Mouse (Mus musculus) left cerebral cortex, adult 2 months (tissue): ENCODE data around the gene Ddr2. TPM values are rescaled to one million over a fixed set of nuclear protein-coding genes. Genes with fewer than 3 reads are reported as not detected.
"Not testable (repeated sequence)": the region's sequence is repeated elsewhere in the genome, so short reads cannot be mapped to it uniquely, and the experiment has no call there.

Experiments used
- DNase-seq, 2 experiments: peaks; one replicate each; pipeline ENCODE4 v3.0.0; 2021 to 2022; ENCODE audit warnings: low spot score in 2 of 2, mixed read lengths in 1 of 2; ENCODE audit errors: extremely low spot score in 1 of 2
- H3K27ac ChIP-seq: fragments of 200-600 bp; 2 replicates; pipeline ENCODE4 v1.8.1; 2022
- H3K4me3 ChIP-seq: fragments of 200-600 bp; 2 replicates; pipeline ENCODE4 v1.8.1; 2022
- CTCF ChIP-seq: fragments of 200-600 bp; IDR thresholded peaks from 2 replicates; pipeline ENCODE4 v1.8.1; 2022; ENCODE audit warnings: antibody characterized with exemption, mild to moderate bottlenecking, moderate library complexity
- intact Hi-C: fragments of 180-260 bp; cut with DNase I; formaldehyde crosslinking; loops from one replicate; pipeline ENCODE4 v1.15.1; 2025
- total RNA-seq, 2 experiments: library from RNA; stranded (reverse); gene quantifications; 2 replicates each; pipeline ENCODE4 v1.2.3; 2021

Ddr2 gene
- total RNA-seq, 2 experiments from 2014 or later = 5.7 to 7.2 TPM

DNA sequence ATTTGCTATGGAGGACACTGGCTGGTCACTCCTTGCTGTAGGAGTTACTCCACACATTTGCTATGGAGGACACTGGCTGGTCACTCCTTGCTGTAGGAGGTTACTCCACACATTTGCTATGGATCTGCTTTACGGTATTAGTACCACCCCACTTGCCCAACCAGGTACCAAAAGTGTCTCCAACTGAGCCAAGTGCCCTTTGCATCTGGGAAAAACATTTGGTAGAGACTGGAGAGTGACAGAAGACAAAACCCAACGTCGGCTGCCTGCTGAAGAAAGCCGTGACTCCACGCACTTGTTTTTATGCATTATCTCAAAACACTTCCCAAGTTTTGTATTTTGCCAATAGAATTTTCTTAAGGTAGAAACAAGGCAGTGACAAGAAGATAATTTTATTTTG lies 31.1 kb upstream of the Ddr2 start:
- no peak overlapping the region for H3K4me3 ChIP-seq
- DNase-seq = no peak
- intact Hi-C loops = no loop called here
- no peak overlapping the region for H3K27ac ChIP-seq
- TF ChIP-seq CTCF = no peak

DNA sequence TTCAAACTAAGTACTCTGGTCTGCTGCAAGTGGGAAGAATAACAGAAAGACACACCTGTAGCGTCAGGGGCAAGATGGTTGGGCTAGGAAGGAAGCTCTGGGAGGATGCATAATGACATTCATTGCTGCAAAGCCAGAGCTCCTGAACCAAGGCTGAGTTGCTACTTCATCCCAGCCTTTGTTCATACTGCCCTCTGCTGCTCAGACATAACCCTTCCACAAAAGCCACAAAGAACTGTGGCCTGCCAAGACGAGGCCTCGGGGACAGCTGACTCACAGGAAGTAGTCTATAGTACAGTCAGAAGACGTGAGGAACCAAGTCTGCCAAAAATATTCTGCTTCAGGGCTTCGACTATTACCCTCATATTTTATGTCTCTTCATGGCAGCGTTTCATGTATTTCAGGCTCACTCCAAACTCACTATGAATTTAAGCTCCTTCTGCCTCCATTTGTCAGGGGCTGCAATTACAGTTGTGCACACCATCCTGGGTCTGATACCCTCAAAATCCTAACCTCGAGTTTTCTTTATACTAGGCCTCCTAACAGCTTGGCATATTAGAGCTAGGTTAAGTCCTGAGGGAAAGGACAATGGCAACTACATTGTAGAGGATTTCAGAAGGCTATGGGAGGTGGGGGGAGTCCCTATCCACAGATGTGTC lies 25.9 kb upstream of the Ddr2 start:
- peak; percentile 59 to 60 for DNase-seq
- peak; percentile 80 for TF ChIP-seq CTCF
- Histone ChIP-seq H3K27ac (no peak overlapping the region), H3K4me3 (no peak overlapping the region)
- intact Hi-C loops = loop anchor here (1.0 to 10.0 kb wide), 5 partner anchors 167 to 606 kb away; partner anchors contain the start of genes Hsd17b7 and Nuf2

GRCm38 (mm10) chr1:170134264-170134663 lies 23.7 kb upstream of the Ddr2 start:
- DNase-seq = no peak
- Histone ChIP-seq H3K4me3 (no peak overlapping the region), H3K27ac (no peak overlapping the region)
- intact Hi-C loops = loop anchor here (10.0 kb wide), 1 partner anchor 469 kb away; no protein-coding TSS in a partner anchor
- TF ChIP-seq CTCF = no peak

DNA sequence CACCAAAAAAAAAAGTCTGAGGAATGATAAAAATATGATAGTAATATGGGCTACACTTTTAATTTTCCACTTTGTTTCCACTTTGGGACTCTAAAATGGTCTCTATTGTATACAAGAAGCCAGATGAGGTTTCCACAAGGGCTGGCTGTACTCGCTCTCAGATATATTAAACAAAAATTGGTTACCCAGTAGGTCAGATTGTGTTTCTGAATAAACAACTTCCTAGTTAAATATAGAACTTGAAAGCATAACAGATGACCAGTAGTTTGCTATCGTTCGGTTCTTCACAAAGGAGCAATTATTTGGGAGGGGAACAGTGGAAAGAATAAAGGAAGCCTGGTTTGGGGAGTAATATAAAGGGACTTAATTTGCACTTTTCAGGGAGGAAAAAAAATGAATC lies 20.4 kb upstream of the Ddr2 start:
- TF ChIP-seq CTCF = no peak
- Histone ChIP-seq H3K27ac (no peak overlapping the region), H3K4me3 (no peak overlapping the region)
- intact Hi-C loops = loop anchor here (10.0 kb wide), 1 partner anchor 466 kb away; no protein-coding TSS in a partner anchor
- DNase-seq = no peak

DNA sequence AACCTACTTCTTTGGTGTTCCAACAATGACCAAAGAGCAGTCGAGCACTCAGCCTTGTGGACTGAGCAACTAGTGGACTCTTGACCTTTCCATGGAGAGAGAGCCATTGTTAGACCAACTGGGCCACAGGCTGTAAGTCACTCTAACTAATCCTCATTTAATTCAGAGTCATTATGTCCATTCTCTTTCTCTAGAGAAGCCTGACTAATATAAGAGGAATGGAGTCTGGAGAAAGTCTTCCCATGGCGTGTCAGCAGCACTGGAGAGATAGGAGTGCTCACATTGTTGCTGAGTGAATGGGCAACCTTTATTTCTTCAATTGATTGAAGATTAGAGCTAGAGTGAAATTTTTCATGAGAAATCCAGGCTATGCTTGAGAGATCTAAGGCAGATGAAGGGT lies 14.1 kb upstream of the Ddr2 start:
- intact Hi-C loops = no loop called here
- no peak for TF ChIP-seq CTCF
- H3K27ac ChIP-seq = no peak overlapping the region
- no peak overlapping the region for H3K4me3 ChIP-seq
- no peak for DNase-seq

DNA sequence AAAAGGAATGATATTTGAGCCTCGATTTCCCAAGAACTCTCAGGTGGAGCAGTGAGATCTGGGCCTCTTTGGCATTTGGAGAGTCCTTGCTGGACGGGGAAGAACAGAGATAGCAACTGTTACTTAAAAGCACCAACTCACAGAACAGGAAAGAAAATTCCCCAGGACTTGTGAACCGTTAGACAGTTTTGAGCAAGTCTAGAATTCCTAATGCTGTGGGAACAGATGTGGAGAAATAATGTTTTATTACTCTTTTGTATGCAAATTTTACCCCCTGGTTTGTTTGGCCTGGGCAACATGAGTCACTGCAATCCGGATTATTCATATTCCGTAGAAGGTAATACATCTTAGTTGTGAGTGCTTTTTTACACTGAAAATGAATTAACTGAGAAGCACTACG lies 3.1 kb upstream of the Ddr2 start:
- no peak for TF ChIP-seq CTCF
- DNase-seq = no peak
- Histone ChIP-seq H3K4me3 (no peak overlapping the region), H3K27ac (no peak overlapping the region)
- intact Hi-C loops = no loop called here

DNA sequence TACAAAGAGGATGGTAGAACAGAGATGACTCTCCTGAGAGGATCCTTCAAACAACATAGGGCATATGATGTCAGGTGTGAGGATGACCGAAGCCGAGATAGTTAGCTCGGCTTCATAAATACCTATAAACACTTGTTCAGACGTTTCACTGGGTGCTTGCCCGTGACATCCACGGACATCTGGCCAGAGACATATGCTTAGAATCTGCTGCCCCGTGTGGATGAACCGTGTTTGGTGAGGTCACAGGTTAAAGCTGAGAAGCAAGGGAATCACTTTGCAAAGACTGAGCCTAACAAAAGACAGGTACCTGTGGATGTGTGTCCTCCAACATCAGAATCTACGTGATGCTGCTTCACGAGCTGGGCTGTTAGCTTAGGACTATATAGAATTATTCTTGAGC lies 1.7 kb upstream of the Ddr2 start:
- no peak overlapping the region for H3K4me3 ChIP-seq
- TF ChIP-seq CTCF = no peak
- intact Hi-C loops = no loop called here

DNA sequence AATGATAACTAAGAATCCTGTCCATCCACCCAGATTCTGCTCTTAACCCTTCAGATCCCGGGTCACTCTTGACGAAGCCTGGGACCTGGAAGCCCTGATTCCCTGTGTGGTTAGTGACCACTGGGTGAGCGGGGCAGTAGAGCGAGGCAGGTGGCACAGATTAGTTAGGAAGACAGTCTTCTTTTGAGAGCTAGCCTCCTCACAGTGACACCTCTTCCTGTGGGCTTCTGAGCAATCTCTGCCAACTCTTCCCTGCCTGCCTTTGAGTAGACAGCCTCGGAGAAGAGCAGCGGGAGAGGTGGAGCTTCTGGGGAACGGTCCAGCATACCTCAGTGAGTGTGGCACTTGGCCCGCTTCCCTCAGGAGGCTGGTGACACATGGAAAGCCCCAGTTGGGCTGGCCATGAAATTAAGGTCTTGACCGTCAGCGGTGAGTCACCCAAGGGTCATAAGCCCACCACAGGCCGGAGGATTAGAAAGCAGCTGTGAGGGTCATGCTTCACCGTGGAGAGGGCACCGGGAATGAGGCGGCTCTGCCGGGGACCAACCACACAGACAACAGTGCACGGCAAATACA lies 1.2 kb upstream of the Ddr2 start:
- no peak for TF ChIP-seq CTCF
- H3K27ac ChIP-seq = no peak overlapping the region
- H3K4me3 ChIP-seq = no peak overlapping the region
- DNase-seq = no peak
- intact Hi-C loops = no loop called here

More for the DNA sequence above, 1.7 kb upstream of the Ddr2 start:
- DNase-seq = no peak
- H3K27ac ChIP-seq = no peak overlapping the region

GRCm38 (mm10) chr1:170109776-170110515 lies 616 bp downstream of the Ddr2 start:
- peak overlapping the region; percentile 15 for H3K27ac ChIP-seq
- H3K4me3 ChIP-seq = peak overlapping the region; percentile 2
- DNase-seq = no peak
- no peak for TF ChIP-seq CTCF
- intact Hi-C loops = no loop called here

DNA sequence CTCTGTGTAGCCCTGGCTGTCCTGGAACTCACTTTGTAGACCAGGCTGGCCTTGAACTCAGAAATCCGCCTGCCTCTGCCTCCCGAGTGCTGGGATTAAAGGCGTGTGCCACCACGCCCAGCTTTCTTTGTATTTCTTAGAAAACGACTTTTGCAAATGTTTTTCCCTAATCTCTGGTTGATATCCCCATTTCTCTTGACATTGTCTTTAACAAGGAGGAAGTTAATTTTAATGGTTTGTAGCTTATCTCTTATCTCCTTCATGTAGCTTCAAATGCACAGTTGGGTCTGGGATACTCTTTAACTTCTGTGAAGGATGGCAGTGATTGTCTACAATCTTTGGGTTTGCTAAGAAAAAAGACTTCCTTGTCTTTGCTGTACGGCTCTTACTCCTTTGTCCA lies 7.7 kb downstream of the Ddr2 start:
- H3K27ac ChIP-seq, DNase-seq, H3K4me3 ChIP-seq, intact Hi-C loops: not testable (repeated sequence)

- Histone ChIP-seq H3K27ac (no peak overlapping the region), H3K4me3 (no peak overlapping the region)
- no peak for TF ChIP-seq CTCF
- no peak for DNase-seq
- intact Hi-C loops = no loop called here
These were observed 23.9 kb downstream of the Ddr2 start for GRCm38 (mm10) chr1:170086631-170087030.

DNA sequence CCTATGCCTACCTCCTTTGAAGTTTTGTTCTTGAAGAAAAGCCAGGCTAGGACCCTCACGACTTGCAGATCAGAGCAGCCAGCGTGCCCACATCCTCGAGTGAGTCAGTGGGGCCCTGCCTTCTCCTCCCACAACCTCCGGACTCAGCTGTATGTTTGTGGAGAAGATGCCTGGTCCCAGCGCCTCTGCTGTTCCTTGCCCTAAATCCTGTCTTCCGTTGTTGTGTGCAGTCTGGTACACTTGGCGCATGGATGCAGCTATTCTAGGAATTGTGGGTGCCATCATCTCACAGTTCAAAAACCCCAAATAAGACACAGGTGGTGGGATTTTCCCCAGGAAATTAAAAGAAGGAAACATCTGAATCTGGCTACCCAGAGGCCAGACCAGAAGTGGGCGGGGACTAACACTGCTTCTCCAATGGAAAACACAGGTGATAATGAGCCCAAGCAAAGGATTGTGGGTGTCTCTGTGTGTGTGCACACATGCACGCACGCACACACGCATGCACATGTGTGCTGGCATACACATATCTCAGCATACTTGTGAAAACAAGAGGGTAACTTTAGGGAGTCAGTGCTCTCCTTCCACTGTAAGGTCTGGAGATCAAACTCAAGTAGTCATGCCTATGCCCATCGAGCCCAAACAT lies 26.3 kb downstream of the Ddr2 start:
- DNase-seq = peak in 1 of 2 experiments; percentile 38
- no peak for TF ChIP-seq CTCF
- intact Hi-C loops = loop anchor here (5.0 kb wide), 2 partner anchors 103 to 107 kb away; no protein-coding TSS in a partner anchor

More for the DNA sequence above, 26.3 kb downstream of the Ddr2 start:
- Histone ChIP-seq H3K4me3 (no peak overlapping the region), H3K27ac (peak overlapping the region; percentile 73)
